Mouse (Mus musculus) megakaryocyte, adult 5-6 weeks (primary cell): ENCODE data around the gene Mrpl14. TPM values are rescaled to one million over a fixed set of nuclear protein-coding genes. Genes with fewer than 3 reads are reported as not detected.
A peak's percentile ranks its signal among the peaks of the same experiment; 100 is the strongest.

Experiments used
- ATAC-seq: 2 replicates; pipeline ENCODE4 v1.8.0; 2016; ENCODE audit warnings: mild to moderate bottlenecking, inconsistent platforms; ENCODE audit not compliant: poor library complexity, severe bottlenecking
- total RNA-seq, 2 experiments: library from RNA; stranded (forward) in 1 of 2; stranded (reverse) in 1 of 2; fragments of 153-499, 151-499 nt in 1 of 2; fragments of 221-1000, 200-1000 nt in 1 of 2; gene quantifications; 2 replicates each; pipeline versions ENCODE4 v1.2.3 to v1.2.4; 2015 to 2017

Gene Mrpl14
- total RNA-seq, 2 experiments from 2014 or later = 12.7 to 34.7 TPM

- no peak for ATAC-seq
Observed at GRCm38 (mm10) chr17:45745629-45746028, 59.5 kb downstream of the Mrpl14 start.

GRCm38 (mm10) chr17:45746755-45747154, 60.6 kb downstream of the Mrpl14 start:
- ATAC-seq = peak; percentile 56

GRCm38 (mm10) chr17:45747293-45747692, 61.2 kb downstream of the Mrpl14 start:
- peak; percentile 43 for ATAC-seq

Other genes with a start within 250 kb of the Mrpl14 start
- not detected in 2 replicates for gene Spats1, start 210.9 kb upstream of the Mrpl14 start, total RNA-seq (2015)
- not detected in 2 replicates for gene Spats1, start 210.9 kb upstream of the Mrpl14 start, total RNA-seq (2017)
- gene Aars2, start 179.5 kb upstream of the Mrpl14 start, total RNA-seq (2015) = 2.3 and 4.0 TPM in 2 replicates
- 4.6 and 5.2 TPM in 2 replicates for gene Aars2, start 179.5 kb upstream of the Mrpl14 start, total RNA-seq (2017)
- gene Tcte1, start 162.9 kb upstream of the Mrpl14 start, total RNA-seq (2015) = not detected in 2 replicates
- not detected in 2 replicates for gene Tcte1, start 162.9 kb upstream of the Mrpl14 start, total RNA-seq (2017)
- gene Tmem151b, start 136.6 kb upstream of the Mrpl14 start, total RNA-seq (2015) = not detected in 2 replicates
- gene Tmem151b, start 136.6 kb upstream of the Mrpl14 start, total RNA-seq (2017) = not detected in 2 replicates
- 10.4 and 11.1 TPM in 2 replicates for gene Nfkbie, start 130.6 kb upstream of the Mrpl14 start, total RNA-seq (2015)
- 13.4 and 14.0 TPM in 2 replicates for gene Nfkbie, start 130.6 kb upstream of the Mrpl14 start, total RNA-seq (2017)
- gene Slc35b2, start 122.4 kb upstream of the Mrpl14 start, total RNA-seq (2015) = 33.7 and 44.9 TPM in 2 replicates
- 48.2 and 52.2 TPM in 2 replicates for gene Slc35b2, start 122.4 kb upstream of the Mrpl14 start, total RNA-seq (2017)
- 448 and 487 TPM in 2 replicates for gene Hsp90ab1, start 113.1 kb upstream of the Mrpl14 start, total RNA-seq (2015)
- gene Hsp90ab1, start 113.1 kb upstream of the Mrpl14 start, total RNA-seq (2017) = 829 and 973 TPM in 2 replicates
- gene Slc29a1, start 86.7 kb upstream of the Mrpl14 start, total RNA-seq (2015) = 23.8 and 31.2 TPM in 2 replicates
- gene Slc29a1, start 86.7 kb upstream of the Mrpl14 start, total RNA-seq (2017) = 22.9 and 32.6 TPM in 2 replicates
- gene Mymx, start 84.2 kb upstream of the Mrpl14 start, total RNA-seq (2015) = not detected in 2 replicates
- gene Mymx, start 84.2 kb upstream of the Mrpl14 start, total RNA-seq (2017) = not detected in 2 replicates
- gene Capn11, start 27.0 kb upstream of the Mrpl14 start, total RNA-seq (2015) = 0.67 TPM in 1 of 2 replicates, not detected in the other
- not detected in 2 replicates for gene Capn11, start 27.0 kb upstream of the Mrpl14 start, total RNA-seq (2017)
- gene Tmem63b, start 583 bp downstream of the Mrpl14 start, total RNA-seq (2015) = 3.3 and 5.3 TPM in 2 replicates
- 3.6 and 5.3 TPM in 2 replicates for gene Tmem63b, start 583 bp downstream of the Mrpl14 start, total RNA-seq (2017)
- not detected in 2 replicates for gene 1600014C23Rik, start 47.5 kb downstream of the Mrpl14 start, total RNA-seq (2015)
- gene 1600014C23Rik, start 47.5 kb downstream of the Mrpl14 start, total RNA-seq (2017) = not detected in 2 replicates